Mouse (Mus musculus) adrenal gland, postnatal 4 days (tissue): ENCODE results near the gene Zfp637. TPM values are rescaled to one million over a fixed set of nuclear protein-coding genes. Genes with fewer than 3 reads are reported as not detected.

Experiments used
- total RNA-seq, 2 experiments: library from RNA; stranded (reverse); gene quantifications; 2 replicates each; pipeline ENCODE4 v1.2.3; 2021

The Zfp637 gene
- total RNA-seq, 2 experiments from 2014 or later, result 38.9 to 42.3 TPM

Other genes starting within 250 kb of the Zfp637 start
- gene Zfp239, start 20.9 kb downstream of the Zfp637 start, total RNA-seq, result 1 to 10 TPM; 4.9 to 5.7 TPM
- 100 to 1,000 TPM; 445 to 477 TPM for gene Hnrnpf, start 59.1 kb downstream of the Zfp637 start, total RNA-seq
- 1 to 10 TPM in 1 of 2 experiments, not detected in 1; 5.6 TPM for gene Fxyd4, start 96.5 kb downstream of the Zfp637 start, total RNA-seq
- gene Rasgef1a, start 170.3 kb downstream of the Zfp637 start, total RNA-seq, result under 1 TPM; 0.31 to 0.45 TPM